Mouse (Mus musculus): ENCODE measurements at regions not wholly inside any gene's neighbourhood (a gene's known extent, or its start where the extent isn't known, plus 50 kb on each side); places are given as distances from the start of the nearest gene placed in this dataset.

DNA sequence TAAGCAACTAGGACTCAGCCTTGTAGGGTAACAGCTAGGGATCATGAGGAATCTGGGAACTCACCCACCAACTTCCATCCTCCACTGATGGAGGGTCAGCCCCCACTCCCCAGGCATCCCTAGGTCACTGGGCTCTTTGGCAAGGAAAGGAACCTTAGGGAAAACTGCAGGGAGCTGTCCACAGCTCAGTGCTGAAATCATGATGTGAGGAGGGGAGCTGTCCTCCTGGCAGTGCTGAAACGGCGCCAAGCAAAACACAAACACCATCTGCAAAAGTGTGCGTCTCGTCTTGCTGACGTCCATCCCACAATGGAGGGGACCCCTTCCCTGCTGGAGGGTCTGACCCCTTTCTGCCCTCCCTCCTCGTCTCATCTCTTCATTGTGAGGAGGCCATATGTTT is 68.6 kb upstream of the Rph3a start:
- peak; percentile 63 for DNase-seq

DNA sequence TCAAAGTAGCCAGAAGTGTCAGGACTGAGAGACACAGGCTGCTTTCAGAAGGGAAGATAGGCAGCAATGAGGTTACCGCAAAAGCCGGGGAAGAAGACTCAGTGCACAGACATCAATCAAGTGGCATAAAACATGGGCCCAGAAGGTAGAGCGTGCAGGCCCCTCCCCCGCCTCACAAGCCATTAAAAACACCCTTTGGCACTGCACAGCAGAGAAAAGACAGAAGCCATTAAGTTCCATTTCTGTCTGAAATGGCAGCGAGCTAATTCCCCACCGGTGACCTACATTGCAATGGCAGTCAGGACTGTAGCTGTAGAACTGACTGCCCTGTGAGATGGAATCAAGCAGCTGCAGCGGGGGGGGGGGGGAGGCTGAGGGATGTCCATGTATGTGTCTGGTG is 66.8 kb upstream of the Rph3a start:
- no peak for DNase-seq

DNA sequence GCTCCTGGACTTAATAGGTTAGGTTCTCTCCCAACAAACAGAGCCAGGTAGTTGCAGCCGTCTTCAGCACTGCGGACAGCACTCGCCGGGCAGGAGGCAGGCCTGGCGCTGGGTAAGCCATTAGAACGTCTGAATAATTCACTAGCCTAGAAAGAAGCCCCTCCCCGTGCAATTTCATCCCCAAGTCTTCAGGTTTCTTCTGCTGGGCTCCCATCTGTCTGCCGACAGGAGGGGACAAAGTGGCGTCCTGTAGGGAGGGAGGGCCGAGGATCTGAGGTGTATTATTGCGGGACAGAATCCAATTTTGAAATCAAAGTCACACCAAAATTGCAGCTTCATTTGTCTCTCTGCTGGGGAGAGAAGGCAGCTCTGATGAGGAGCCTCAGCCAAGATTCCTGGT is 58.9 kb upstream of the Rph3a start:
- peak; percentile 6 for DNase-seq

DNA sequence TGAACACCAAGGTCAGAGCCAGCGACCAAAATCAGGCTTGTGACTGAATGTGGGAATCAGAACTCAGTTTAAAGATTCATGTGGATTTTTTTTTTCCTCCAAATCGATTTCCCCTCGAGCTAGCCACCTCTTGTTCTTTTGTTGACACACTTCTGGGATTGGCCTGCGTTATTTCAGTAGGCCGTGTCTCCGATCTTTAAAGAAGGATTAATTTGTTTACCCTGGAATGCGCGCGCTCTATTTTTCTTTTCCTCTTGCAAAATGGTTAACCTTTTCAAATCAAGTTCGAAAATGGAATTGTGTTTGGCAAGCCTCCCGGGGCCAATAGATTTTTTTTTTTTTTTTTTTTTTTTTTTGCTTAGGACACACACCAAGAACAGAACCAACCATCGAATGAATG is 54.8 kb upstream of the Rph3a start:
- DNase-seq: no peak

DNA sequence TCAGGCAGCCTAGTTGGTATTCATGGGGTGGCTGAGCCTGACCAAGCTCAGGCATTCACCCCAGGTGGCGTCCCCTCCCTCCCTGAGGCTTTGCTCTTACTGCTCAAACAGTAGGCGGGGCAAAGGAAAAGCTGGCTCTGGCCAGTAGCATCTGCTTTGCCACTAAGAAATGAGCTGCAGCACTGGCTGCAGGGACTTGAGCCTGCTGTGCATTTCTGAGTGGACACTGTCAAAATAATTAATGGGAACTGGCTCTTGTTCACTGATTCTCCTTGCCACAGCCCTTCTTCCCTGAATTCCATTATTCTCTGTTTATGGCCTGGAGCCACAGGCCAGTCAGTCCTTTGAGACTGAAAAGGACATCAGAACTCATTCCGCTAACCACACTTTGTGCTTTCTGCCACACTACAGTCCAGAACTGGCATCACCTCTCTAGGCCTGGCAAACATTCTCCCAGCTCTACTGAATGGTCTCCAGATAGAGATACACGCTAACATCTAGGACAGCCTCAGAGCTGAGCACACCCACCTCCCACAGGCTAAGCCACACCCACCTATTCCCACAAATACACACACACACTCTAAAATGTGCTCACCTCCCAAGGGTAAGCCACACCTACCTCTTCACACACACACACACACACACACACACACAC is 53.2 kb upstream of the Rph3a start:
- DNase-seq: no peak

DNA sequence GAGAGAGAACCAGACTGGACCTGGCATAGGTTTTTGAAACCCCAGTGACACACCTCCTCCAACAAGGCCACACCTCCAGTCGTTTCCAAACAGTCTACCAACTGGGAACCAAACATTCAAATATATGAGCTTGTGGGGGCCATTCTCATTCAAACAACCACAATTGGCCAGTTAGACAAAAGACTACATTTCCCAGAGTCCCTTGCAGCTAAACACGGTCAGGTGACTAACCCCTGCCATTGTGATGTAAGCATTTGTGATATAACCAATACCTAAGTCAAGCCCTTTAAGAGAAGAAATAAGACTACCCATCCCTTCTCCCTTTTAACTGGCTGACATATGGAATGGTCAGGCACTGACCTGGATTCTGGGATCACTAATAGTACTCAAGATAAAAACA is 51.8 kb upstream of the Rph3a start:
- no peak for DNase-seq
